Mouse (Mus musculus) midbrain, embryonic 11.5 days (tissue): ENCODE measurements around the gene Tnfrsf11a. TPM values are rescaled to one million over a fixed set of nuclear protein-coding genes. Genes with fewer than 3 reads are reported as not detected.
"Not testable (repeated sequence)": the region's sequence is repeated elsewhere in the genome, so short reads cannot be mapped to it uniquely, and the experiment has no call there.

ENCODE experiments used
- ATAC-seq: fragments of 200-750 bp; cut with Nextera tagmentation; 2 replicates; pipeline ENCODE4 v1.8.0; 2017; ENCODE audit warnings: moderate TSS enrichment, moderate library complexity; ENCODE audit not compliant: low FRiP score
- DNase-seq: peaks from one replicate; pipeline ENCODE4 v3.0.0; 2015; ENCODE audit warnings: low spot score; ENCODE audit errors: missing footprints
- H3K27ac ChIP-seq: fragments of 300-500 bp; sonication (generic); 2 replicates; pipeline ENCODE4 v1.5.1; 2014; ENCODE audit warnings: low read depth, low read length
- H3K27me3 ChIP-seq: fragments of 300-500 bp; sonication (generic); 2 replicates; pipeline ENCODE4 v1.6.1; 2014; ENCODE audit warnings: mild to moderate bottlenecking, low read length, moderate library complexity, mixed read lengths; ENCODE audit not compliant: control insufficient read depth, insufficient read depth
- H3K36me3 ChIP-seq: fragments of 300-500 bp; sonication (generic); 2 replicates; pipeline ENCODE4 v1.6.1; 2014; ENCODE audit warnings: mild to moderate bottlenecking, low read length, moderate library complexity, mixed read lengths; ENCODE audit not compliant: control insufficient read depth, insufficient read depth
- H3K4me1 ChIP-seq: fragments of 300-500 bp; sonication (generic); 2 replicates; pipeline ENCODE4 v1.6.1; 2014; ENCODE audit warnings: low read length; ENCODE audit not compliant: control insufficient read depth, insufficient read depth
- H3K4me2 ChIP-seq: fragments of 300-500 bp; sonication (generic); 2 replicates; pipeline ENCODE4 v1.6.1; 2014; ENCODE audit warnings: mild to moderate bottlenecking, moderate library complexity
- H3K4me3 ChIP-seq: fragments of 300-500 bp; sonication (generic); 2 replicates; pipeline ENCODE4 v1.5.1; 2014; ENCODE audit warnings: low read depth, low read length
- H3K9ac ChIP-seq: fragments of 300-500 bp; sonication (generic); 2 replicates; pipeline ENCODE4 v1.6.1; 2014; ENCODE audit warnings: low read length
- H3K9me3 ChIP-seq: fragments of 300-500 bp; sonication (generic); 2 replicates; pipeline ENCODE4 v1.6.1; 2016; ENCODE audit warnings: low read length; ENCODE audit not compliant: control insufficient read depth
- WGBS: fragments of 180-500 bp; shearing (Covaris S2); extraction: QIAGEN DNeasy Blood & Tissue Kit; methylation state at CpG from one replicate; pipeline ENCODE4 v1.1.7; 2014; 5-methylcytosine and 5-hydroxymethylcytosine counted together
- polyA plus RNA-seq: library from polyadenylated mRNA; unstranded; fragments of >200 nt; fragmentation: Nextera tagmentation; extraction: Ambion mirVana; gene quantifications from 2 replicates; pipeline ENCODE4 v1.2.1, GENCODE M21; 2014

Gene Tnfrsf11a
- polyA plus RNA-seq, 1 experiment from 2014 or later: 0.26 TPM

DNA sequence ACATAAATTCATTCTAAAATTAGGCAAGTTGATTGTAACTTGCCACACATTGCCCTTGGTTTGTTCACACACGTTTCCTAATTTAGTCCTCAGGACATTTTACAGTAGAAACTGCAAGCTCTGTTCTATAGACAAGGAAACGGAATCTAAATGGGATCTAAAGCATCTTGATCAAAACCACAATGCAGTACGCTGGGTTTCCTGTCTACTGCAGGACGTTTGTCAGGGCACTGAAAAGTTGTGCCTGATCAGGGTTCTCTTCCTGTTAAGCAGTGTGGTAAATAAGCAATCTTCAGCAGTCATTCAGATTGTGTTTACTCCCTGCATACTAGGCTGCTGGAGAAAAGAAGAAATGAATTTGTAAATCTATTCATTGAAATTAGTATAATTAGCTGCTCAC lies 28.3 kb upstream of the Tnfrsf11a start:
- ATAC-seq: no peak
- H3K9me3 ChIP-seq: no peaks in the 10 kb centered on the region
- H3K36me3 ChIP-seq: no peaks in the 10 kb centered on the region
- no peak overlapping the region for H3K4me2 ChIP-seq
- H3K27me3 ChIP-seq: no peaks in the 10 kb centered on the region
- no peak overlapping the region for H3K9ac ChIP-seq
- H3K4me1 ChIP-seq: no peaks in the 10 kb centered on the region
- WGBS: 85% methylated on average over 4 of the region's 4 CpGs
- H3K27ac ChIP-seq: no peak overlapping the region
- no peak for DNase-seq
- H3K4me3 ChIP-seq: no peak overlapping the region

GRCm38 (mm10) chr1:105752944-105753343 lies 27.6 kb upstream of the Tnfrsf11a start:
- Histone ChIP-seq H3K4me2 (no peak overlapping the region), H3K27me3 (no peaks in the 10 kb centered on the region), H3K4me1 (no peaks in the 10 kb centered on the region), H3K27ac (no peak overlapping the region), H3K9ac (no peak overlapping the region), H3K9me3 (no peaks in the 10 kb centered on the region), H3K4me3 (no peak overlapping the region), H3K36me3 (no peaks in the 10 kb centered on the region)
- WGBS: 85% methylated on average over 1 of the region's 1 CpGs
- ATAC-seq (no peak), DNase-seq (no peak)

DNA sequence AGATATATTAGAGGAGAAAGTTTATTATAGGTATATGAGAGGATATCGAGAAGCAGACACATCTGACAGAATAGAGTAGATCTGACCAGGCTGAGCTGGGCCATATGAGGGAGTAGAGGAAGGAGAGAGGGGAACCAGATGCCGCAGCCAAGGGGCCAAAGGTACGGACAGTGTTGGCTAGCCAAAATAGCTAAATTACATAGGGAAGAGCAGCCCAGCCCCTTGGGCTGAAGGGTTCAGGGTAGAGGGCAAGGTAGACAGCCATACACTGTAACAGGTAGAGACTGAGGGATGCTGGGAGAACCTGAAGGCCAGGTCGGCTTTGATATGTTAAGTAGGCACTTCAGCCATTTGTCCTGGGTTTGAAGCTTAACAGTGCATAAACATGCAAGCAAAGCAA lies 21.7 kb upstream of the Tnfrsf11a start:
- no peak for DNase-seq
- Histone ChIP-seq H3K4me3 (no peak overlapping the region), H3K4me2 (no peak overlapping the region), H3K4me1 (no peaks in the 10 kb centered on the region), H3K27me3 (no peaks in the 10 kb centered on the region), H3K27ac (no peak overlapping the region), H3K9ac (no peak overlapping the region), H3K9me3 (peaks cover 3% of the 10 kb centered on the region; the same call in 1 of the 2 replicates), H3K36me3 (no peaks in the 10 kb centered on the region)
- ATAC-seq: no peak
- WGBS: 93% methylated on average over 4 of the region's 4 CpGs

- no peak for ATAC-seq
- 84% methylated on average over 3 of the region's 3 CpGs for WGBS
Measured at GRCm38 (mm10) chr1:105759422-105760165, 20.9 kb upstream of the Tnfrsf11a start.

GRCm38 (mm10) chr1:105765586-105765985 lies 14.9 kb upstream of the Tnfrsf11a start:
- Histone ChIP-seq H3K4me2 (no peak overlapping the region), H3K4me3 (no peak overlapping the region), H3K27ac (no peak overlapping the region), H3K4me1 (no peaks in the 10 kb centered on the region), H3K27me3 (no peaks in the 10 kb centered on the region), H3K9me3 (peaks cover 3% of the 10 kb centered on the region; the same call in 1 of the 2 replicates), H3K9ac (no peak overlapping the region), H3K36me3 (no peaks in the 10 kb centered on the region)
- no peak for ATAC-seq
- 85% methylated on average over 8 of the region's 8 CpGs for WGBS
- DNase-seq: no peak

More at GRCm38 (mm10) chr1:105759422-105760165, 20.9 kb upstream of the Tnfrsf11a start:
- Histone ChIP-seq H3K27me3 (no peaks in the 10 kb centered on the region), H3K36me3 (no peaks in the 10 kb centered on the region), H3K9me3 (peaks cover 3% of the 10 kb centered on the region; the same call in 1 of the 2 replicates), H3K4me3 (no peak overlapping the region), H3K4me1 (no peaks in the 10 kb centered on the region), H3K4me2 (no peak overlapping the region), H3K27ac (no peak overlapping the region), H3K9ac (no peak overlapping the region)
- DNase-seq: no peak

- H3K4me3 ChIP-seq, H3K9me3 ChIP-seq, H3K27ac ChIP-seq, H3K9ac ChIP-seq, H3K27me3 ChIP-seq, H3K4me2 ChIP-seq, ATAC-seq, H3K36me3 ChIP-seq, H3K4me1 ChIP-seq, DNase-seq: not testable (repeated sequence)
- 91% methylated on average over 9 of the region's 9 CpGs for WGBS
Measured at GRCm38 (mm10) chr1:105766099-105766498, 14.4 kb upstream of the Tnfrsf11a start.

- no peak overlapping the region for H3K4me3 ChIP-seq
- H3K9ac ChIP-seq: no peak overlapping the region
- no peaks in the 10 kb centered on the region for H3K27me3 ChIP-seq
- H3K4me2 ChIP-seq: no peak overlapping the region
- DNase-seq (no peak), ATAC-seq (no peak)
- no peaks in the 10 kb centered on the region for H3K4me1 ChIP-seq
- H3K27ac ChIP-seq: no peak overlapping the region
- 85% methylated on average over 2 of the region's 2 CpGs for WGBS
- H3K9me3 ChIP-seq: no peaks in the 10 kb centered on the region; the same call in 1 of the 2 replicates
- H3K36me3 ChIP-seq: no peaks in the 10 kb centered on the region
Measured at GRCm38 (mm10) chr1:105768397-105768796, 12.1 kb upstream of the Tnfrsf11a start.

DNA sequence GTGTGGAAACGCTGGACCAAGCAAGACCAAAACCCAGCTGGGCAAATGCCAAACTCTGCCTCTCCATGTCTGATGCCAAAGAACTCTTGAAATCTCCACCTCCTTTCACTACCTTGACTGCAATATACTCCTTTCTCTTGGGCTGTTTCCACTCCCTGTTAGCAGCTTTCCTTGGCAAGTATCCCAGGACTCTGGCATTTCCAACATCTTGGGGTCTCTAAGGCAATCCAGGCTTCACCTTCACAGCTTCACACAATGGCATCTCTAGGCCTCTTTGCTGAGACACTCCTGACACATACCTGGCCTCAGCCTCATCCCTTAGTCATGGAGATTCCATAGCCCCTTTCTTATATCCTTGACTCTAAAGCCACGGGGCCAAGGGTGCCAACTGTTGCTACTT lies 9.8 kb upstream of the Tnfrsf11a start:
- H3K36me3 ChIP-seq: no peaks in the 10 kb centered on the region
- 91% methylated on average over 2 of the region's 2 CpGs for WGBS

DNA sequence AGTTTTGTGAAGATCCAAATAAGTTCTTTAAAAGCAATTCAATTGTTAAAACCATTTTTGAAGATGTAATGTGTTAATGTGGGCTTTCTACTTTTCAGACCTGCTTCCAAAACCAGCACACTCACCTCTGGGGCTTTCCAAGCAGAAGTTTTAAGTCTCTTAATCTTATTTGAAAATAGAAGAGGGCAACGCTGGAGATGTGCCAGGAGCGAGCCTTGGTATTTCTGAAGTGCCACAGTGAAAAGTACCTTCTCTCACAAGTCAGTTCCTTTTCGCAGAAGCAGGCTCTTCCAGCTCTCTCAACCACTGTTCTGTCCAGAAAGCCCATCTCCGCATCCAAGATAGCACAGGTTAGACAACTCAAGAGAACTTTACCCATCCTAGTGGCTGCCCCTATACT lies 4.1 kb upstream of the Tnfrsf11a start:
- no peaks in the 10 kb centered on the region for H3K36me3 ChIP-seq
- no peak overlapping the region for H3K4me3 ChIP-seq
- peaks cover 16% of the 10 kb centered on the region for H3K27me3 ChIP-seq
- H3K9ac ChIP-seq: no peak overlapping the region
- WGBS: 87% methylated on average over 4 of the region's 4 CpGs
- H3K9me3 ChIP-seq: no peaks in the 10 kb centered on the region
- no peak overlapping the region for H3K27ac ChIP-seq
- no peaks in the 10 kb centered on the region for H3K4me1 ChIP-seq
- ATAC-seq (no peak), DNase-seq (no peak)
- no peak overlapping the region for H3K4me2 ChIP-seq

More for the DNA sequence above, 9.8 kb upstream of the Tnfrsf11a start:
- Histone ChIP-seq H3K27ac (no peak overlapping the region), H3K27me3 (no peaks in the 10 kb centered on the region), H3K4me2 (no peak overlapping the region), H3K4me1 (no peaks in the 10 kb centered on the region), H3K4me3 (no peak overlapping the region), H3K9me3 (no peaks in the 10 kb centered on the region), H3K9ac (no peak overlapping the region)
- DNase-seq: no peak
- no peak for ATAC-seq
